Mouse (Mus musculus): ENCODE results near the gene Tas2r131. TPM values are rescaled to one million over a fixed set of nuclear protein-coding genes. Genes with fewer than 3 reads are reported as not detected.
"Not testable (repeated sequence)": the region's sequence is repeated elsewhere in the genome, so short reads cannot be mapped to it uniquely, and the experiment has no call there.

The Tas2r131 gene
- total RNA-seq (2021), result not detected

- DNase-seq, result no peak
Measured at GRCm38 (mm10) chr6:132957819-132958218, at the start of gene Tas2r131. Gene Tas2r131 (minus strand): TSS chr6:132957919.

DNA sequence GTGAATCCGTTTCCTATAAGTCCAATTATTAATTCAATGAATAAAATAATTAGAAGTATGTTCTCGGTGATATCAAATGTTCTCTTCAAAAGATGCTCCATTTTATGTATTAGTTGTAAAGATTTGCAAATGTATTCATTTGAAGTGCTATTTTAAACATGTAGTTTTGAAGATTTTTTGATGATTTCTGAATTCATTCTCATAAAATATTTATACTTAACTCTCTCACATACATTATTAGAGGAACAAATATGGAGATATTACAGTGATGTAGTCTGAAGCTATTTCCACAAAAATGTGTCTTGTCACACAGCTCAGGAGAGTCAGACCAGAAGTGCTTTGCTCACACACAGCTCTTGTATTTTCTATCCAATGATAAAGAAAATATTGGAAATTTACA lies 23.1 kb upstream of the Tas2r131 start, which contains the start of gene Tas2r109:
Gene Tas2r109, minus strand, starts transcription at position 101 of the 400 bp plus-strand sequence.
- no peak for DNase-seq

DNA sequence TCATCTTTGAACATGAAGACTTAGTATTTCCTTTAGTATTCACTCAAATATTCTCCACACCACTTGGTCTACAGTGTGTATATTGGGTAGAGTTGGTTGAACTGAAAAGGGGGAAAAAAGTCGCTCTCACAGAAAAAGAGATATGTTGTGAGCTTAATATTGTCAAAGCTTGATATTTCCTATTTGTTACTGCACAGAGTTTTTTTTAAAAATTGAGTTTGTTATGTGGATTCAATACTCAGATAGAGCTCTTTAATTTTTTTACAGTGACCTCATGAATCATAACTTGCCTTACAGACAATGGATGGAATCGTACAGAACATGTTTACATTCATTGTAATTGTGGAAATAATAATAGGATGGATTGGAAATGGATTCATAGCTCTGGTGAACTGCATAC lies 6.9 kb downstream of the Tas2r131 start, which contains the start of gene Tas2r129:
Gene Tas2r129, plus strand, starts transcription at position 301 of the 400 bp plus-strand sequence.
- DNase-seq, result no peak

GRCm38 (mm10) chr6:132941376-132941775 lies 16.3 kb downstream of the Tas2r131 start:
- not testable (repeated sequence) for DNase-seq

DNA sequence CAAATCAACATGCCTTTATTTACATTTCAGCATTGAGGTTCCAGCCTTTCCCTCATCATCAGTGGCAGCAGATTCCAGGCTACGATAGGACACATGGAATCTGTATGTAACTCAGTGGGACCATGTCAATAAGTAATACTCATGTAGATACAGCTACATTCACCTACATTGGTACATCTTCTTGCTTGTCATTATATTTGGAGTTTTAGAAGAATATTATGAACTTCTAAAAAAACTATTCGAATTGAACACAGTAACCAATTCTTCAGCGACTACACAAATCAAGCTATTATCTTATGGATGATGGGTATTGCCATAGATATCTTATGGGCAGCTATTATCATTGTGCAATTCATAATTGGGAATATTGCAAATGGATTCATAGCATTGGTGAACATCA lies 48.4 kb downstream of the Tas2r131 start, which contains the start of gene Tas2r125:
Gene Tas2r125, plus strand, starts transcription at position 301 of the 400 bp plus-strand sequence.
- no peak for DNase-seq

Other genes starting within 250 kb of the Tas2r131 start
- gene Tas2r122, start 246.0 kb downstream of the Tas2r131 start, total RNA-seq (2021), result not detected
- not detected for gene Tas2r115, start 219.9 kb downstream of the Tas2r131 start, total RNA-seq (2021)
- not detected for gene Tas2r124, start 203.2 kb downstream of the Tas2r131 start, total RNA-seq (2021)
- not detected for gene Tas2r102, start 195.8 kb downstream of the Tas2r131 start, total RNA-seq (2021)
- gene Tas2r136, start 179.8 kb downstream of the Tas2r131 start, total RNA-seq (2021), result not detected
- gene Tas2r117, start 155.1 kb downstream of the Tas2r131 start, total RNA-seq (2021), result not detected
- not detected for gene Tas2r123, start 110.8 kb downstream of the Tas2r131 start, total RNA-seq (2021)
- gene Tas2r116, start 102.5 kb downstream of the Tas2r131 start, total RNA-seq (2021), result not detected
- gene Tas2r110, start 89.9 kb downstream of the Tas2r131 start, total RNA-seq (2021), result not detected
- gene Tas2r113, start 64.9 kb downstream of the Tas2r131 start, total RNA-seq (2021), result not detected
- not detected for gene Tas2r125, start 48.3 kb downstream of the Tas2r131 start, total RNA-seq (2021)
- not detected for gene Tas2r129, start 6.8 kb downstream of the Tas2r131 start, total RNA-seq (2021)
- gene Tas2r109, start 23.0 kb upstream of the Tas2r131 start, total RNA-seq (2021), result not detected
- gene Tas2r103, start 79.2 kb upstream of the Tas2r131 start, total RNA-seq (2021), result not detected
- not detected for gene Tas2r140, start 97.9 kb upstream of the Tas2r131 start, total RNA-seq (2021)
- gene Smim10l1, start 147.0 kb upstream of the Tas2r131 start, total RNA-seq (2021), result 100 to 1,000 TPM in 1 of 2 experiments, 10 to 100 TPM in 1; 89.9 to 103 TPM